Mouse (Mus musculus) gastrocnemius, adult 18-20 months (tissue): Measurements from ENCODE around the gene Gm1113. TPM values are rescaled to one million over a fixed set of nuclear protein-coding genes. Genes with fewer than 3 reads are reported as not detected.

Experiments used
- DNase-seq: peaks from one replicate; pipeline ENCODE4 v3.0.0; 2021; ENCODE audit warnings: low spot score
- long read RNA-seq, 2 experiments: library from polyadenylated mRNA; stranded (forward); transcript quantifications; one replicate each; pipeline ENCODE4 v2.0.0; 2021
- total RNA-seq, 2 experiments: library from RNA; stranded (reverse); gene quantifications; 2 replicates each; pipeline ENCODE4 v1.2.3; 2021

The Gm1113 gene
- not detected for total RNA-seq
- long read RNA-seq, experiment 1 = 0 reads
- long read RNA-seq, experiment 2 = 0 reads

DNA sequence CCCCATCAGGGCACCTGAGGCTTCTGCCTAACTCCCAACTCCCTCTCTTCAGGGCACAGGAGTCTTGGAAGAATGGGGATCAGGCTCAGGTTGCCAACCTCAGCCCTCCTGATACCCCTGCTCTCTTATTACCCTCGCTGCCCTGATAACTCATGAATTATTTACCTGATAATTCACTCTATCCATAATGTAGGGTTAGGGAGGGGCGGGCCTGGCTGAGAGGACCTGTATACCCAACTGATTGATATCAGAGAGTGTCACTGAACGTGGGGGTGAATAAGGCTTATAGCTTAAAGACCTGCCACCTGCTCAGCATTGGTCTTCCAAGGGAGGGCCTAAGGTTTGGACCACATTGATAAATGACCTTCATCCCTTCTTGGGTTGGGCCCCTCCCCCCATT is at the start of gene Gm1113:
Gene Gm1113, minus strand, starts transcription at position 101 of the 400 bp plus-strand sequence.
- DNase-seq = no peak

- no peak for DNase-seq
Measured at GRCm38 (mm10) chr9:35564536-35565240, 46.6 kb upstream of the Gm1113 start.

GRCm38 (mm10) chr9:35561583-35561982 is 43.5 kb upstream of the Gm1113 start:
- no peak for DNase-seq

DNA sequence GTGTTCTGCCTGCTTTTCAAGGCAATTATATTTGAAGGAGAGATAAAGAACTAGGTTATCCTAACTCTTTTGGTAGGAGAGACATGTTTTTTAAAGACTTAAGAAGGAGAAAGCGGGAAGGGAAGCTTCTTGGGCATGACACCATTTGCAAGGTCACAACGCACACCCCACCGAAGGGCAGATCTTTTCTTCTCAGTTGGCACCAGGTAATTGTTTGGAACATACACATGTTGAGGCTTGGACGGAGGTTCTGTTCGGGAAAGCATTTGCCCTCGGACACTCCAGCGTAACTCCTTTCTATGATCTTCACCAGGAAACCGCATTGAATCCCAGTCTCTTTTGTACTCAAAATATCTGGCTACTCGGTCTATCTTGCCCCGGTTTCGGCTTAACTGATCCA is 43.0 kb upstream of the Gm1113 start:
- no peak for DNase-seq

- DNase-seq = peak; percentile 63
Measured at GRCm38 (mm10) chr9:35559009-35559890, 41.2 kb upstream of the Gm1113 start.

GRCm38 (mm10) chr9:35558257-35559008 is 40.4 kb upstream of the Gm1113 start, which contains the start of the genes Ddx25 and Pus3:
Ddx25 (minus strand) TSS chr9:35558528.
Pus3 (plus strand) TSS chr9:35558595.
- DNase-seq = no peak

GRCm38 (mm10) chr9:35556494-35557102 is 38.5 kb upstream of the Gm1113 start:
- DNase-seq = no peak

- no peak for DNase-seq
Measured at GRCm38 (mm10) chr9:35548455-35548854, 30.4 kb upstream of the Gm1113 start.

- DNase-seq = no peak
Measured at GRCm38 (mm10) chr9:35546745-35547144, 28.7 kb upstream of the Gm1113 start.

GRCm38 (mm10) chr9:35545704-35546103 is 27.6 kb upstream of the Gm1113 start:
- DNase-seq = no peak

GRCm38 (mm10) chr9:35544666-35545065 is 26.6 kb upstream of the Gm1113 start:
- DNase-seq = peak; percentile 56

DNA sequence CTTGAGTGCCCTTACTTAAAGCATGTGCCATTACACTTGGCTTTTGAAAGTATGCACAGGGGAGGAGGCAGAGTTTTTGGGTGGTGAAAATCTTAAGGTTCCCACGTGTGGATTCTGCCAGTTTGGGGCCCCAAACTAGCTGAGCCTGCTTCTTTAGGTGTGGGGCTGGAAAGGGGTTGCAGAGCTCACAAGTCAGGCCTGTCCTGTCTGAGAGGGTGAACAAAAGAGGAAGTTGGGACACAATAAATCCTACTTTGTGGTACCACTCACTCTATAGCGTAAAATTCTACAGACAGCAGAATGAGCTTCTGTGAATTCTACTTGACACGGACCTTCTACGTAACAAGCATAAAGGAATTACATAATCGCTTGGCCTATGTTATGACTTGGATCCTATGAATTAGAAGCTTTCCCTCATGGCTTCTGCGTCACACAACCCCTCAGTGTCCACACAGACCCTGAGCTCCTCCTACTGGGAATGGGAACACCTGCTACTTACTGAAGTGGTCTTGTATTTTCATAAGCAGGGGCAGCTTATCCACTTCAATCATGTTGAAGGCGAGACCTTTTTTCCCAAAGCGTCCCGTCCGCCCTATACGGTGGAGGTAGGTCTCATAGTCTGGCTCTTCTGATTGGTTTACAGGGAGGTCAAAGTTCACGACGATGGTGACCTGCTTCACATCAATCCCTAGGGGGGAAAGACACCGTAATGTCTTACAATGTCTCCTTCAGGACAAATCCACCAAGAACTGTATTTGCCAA is 25.2 kb upstream of the Gm1113 start:
- DNase-seq = no peak

DNA sequence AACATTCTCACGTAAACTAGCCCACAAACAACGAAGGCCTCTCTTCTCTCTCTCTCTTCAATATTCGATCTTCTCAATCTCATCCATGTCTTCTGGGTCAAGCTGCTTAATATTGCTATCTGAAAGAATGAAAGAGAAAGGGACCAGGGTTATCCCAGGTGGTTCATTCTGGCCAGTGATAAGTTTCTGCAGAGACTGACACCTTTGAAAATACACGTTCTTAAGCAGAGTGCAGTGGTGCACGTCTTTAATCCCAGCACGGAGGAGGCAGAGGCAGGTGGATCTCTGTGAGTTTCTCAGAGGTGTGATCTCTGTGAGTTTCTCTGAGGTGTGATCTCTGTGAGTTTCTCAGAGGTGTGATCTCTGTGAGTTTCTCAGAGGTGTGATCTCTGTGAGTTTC is 23.9 kb upstream of the Gm1113 start:
- no peak for DNase-seq

- peak; percentile 75 for DNase-seq
Measured at GRCm38 (mm10) chr9:35541488-35541887, 23.4 kb upstream of the Gm1113 start.

- DNase-seq = no peak
Measured at GRCm38 (mm10) chr9:35541024-35541423, 23.0 kb upstream of the Gm1113 start.

DNA sequence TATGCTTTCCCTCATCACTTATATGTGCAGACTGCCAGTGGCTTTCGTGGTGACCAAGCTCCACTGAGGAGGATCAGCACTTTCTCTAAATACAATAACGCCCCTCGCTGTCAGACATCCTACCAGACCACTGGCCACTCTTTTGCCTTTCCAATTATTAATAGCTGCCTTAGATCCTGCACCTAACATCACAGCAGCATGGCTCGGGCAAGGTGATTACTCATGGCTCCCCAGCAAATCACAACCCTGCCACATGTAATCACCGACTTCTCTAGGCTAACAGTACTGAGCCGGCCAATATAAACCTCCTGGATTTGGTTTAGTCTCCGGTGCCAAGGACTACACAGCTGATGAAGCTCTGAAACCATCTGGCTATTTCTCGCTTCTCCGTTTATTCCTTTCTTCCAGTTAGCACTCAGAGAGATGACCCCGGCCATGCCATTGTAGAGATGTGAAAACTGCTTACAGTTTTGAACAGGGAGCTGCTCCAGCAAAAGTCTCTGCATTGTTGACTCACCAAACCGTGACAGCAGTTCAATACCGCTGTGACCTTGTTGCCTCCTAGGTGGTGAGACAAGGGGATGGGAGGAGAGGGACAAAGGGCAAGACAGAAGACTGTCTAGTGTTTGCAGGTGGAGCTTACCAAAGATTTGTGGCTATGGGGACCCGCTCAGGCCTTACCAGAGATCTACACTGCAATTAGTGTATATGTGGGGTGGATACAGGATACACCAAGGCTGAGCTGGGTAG is 21.1 kb upstream of the Gm1113 start:
- no peak for DNase-seq

DNA sequence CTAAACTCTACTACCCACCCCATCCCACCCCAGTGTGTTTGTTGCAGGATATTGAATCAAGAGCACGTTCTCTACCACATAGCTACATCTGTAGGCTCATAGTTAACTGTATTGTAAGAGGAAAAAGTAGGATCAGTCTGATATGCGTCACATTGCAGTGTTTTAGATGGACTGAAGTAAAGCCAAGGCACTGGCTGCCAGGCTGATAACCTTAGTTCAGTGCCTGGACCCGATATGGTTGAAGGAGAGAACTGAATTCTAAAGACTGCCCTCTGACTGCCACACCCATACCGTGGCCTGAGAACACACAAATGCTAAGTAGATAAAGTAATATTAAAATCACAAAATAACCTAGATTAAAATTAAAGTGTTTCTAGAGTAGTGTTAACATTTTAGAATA is 17.8 kb upstream of the Gm1113 start:
- DNase-seq = no peak

- peak; percentile 65 for DNase-seq
Measured at GRCm38 (mm10) chr9:35535110-35535509, 17.0 kb upstream of the Gm1113 start.

- DNase-seq = peak; percentile 19
Measured at GRCm38 (mm10) chr9:35533266-35533665, 15.2 kb upstream of the Gm1113 start.

DNA sequence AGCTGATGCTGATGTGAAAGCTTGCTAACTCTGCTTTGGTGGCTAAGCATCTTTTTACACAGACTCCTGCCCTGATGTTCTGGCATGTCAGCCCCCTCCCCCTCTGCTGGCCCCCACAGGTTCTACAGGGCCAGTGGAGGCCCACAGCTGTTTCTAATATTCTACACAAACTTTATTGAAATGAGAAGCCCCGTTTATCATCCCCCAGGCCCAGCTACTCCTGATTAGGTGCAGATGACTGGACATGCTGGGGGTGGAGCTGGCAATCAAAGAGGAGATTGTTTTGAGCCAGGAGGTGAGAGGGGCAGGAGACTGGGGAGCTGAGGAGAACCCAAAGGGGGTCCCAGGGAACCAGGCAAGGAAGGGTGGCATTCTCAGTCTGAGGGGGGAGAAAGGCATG is 11.7 kb upstream of the Gm1113 start:
- DNase-seq = no peak
